Mouse (Mus musculus): ENCODE data around the gene BC024978.

The BC024978 gene

GRCm38 (mm10) chr7:27177942-27178323 lies 17.6 kb upstream of the BC024978 start:
- DNase-seq (ENCODE audit: low read depth): no peak

- peak; percentile 100 for DNase-seq (ENCODE audit: low read depth)
Observed at GRCm38 (mm10) chr7:27178324-27179216, 17.0 kb upstream of the BC024978 start, which contains the start of gene Rab4b. TSS of gene Rab4b (minus strand) at chr7:27178896.

- DNase-seq (ENCODE audit: low read depth): peak; percentile 22
Observed at GRCm38 (mm10) chr7:27179217-27179918, 16.2 kb upstream of the BC024978 start.

GRCm38 (mm10) chr7:27180036-27180435 lies 15.5 kb upstream of the BC024978 start:
- no peak for DNase-seq (ENCODE audit: low read depth)

- DNase-seq (ENCODE audit: low read depth): no peak
Observed at GRCm38 (mm10) chr7:27180837-27181695, 14.5 kb upstream of the BC024978 start, which contains the start of the genes Gm21983 and Mia. TSS of gene Gm21983 (minus strand) at chr7:27181086. TSS of gene Mia (minus strand) at chr7:27181157.

- DNase-seq (ENCODE audit: low read depth): no peak
Observed at GRCm38 (mm10) chr7:27182498-27182897, 13.1 kb upstream of the BC024978 start.

GRCm38 (mm10) chr7:27184964-27185363 lies 10.6 kb upstream of the BC024978 start:
- DNase-seq (ENCODE audit: low read depth): peak; percentile 76

- no peak for DNase-seq (ENCODE audit: low read depth)
Observed at GRCm38 (mm10) chr7:27185986-27186385, 9.6 kb upstream of the BC024978 start.

GRCm38 (mm10) chr7:27189271-27189931 lies 6.2 kb upstream of the BC024978 start:
- peak; percentile 32 for DNase-seq (ENCODE audit: low read depth)

- no peak for DNase-seq (ENCODE audit: low read depth)
Observed at GRCm38 (mm10) chr7:27192434-27192833, 3.1 kb upstream of the BC024978 start.

GRCm38 (mm10) chr7:27193731-27194130 lies 1.9 kb upstream of the BC024978 start:
- DNase-seq (ENCODE audit: low read depth): peak; percentile 29

GRCm38 (mm10) chr7:27197136-27197535 lies 1.6 kb downstream of the BC024978 start:
- no peak for DNase-seq (ENCODE audit: low read depth)

GRCm38 (mm10) chr7:27197634-27198033 lies 2.1 kb downstream of the BC024978 start:
- no peak for DNase-seq (ENCODE audit: low read depth)

- no peak for DNase-seq (ENCODE audit: low read depth)
Observed at GRCm38 (mm10) chr7:27198355-27198754, 2.8 kb downstream of the BC024978 start.

GRCm38 (mm10) chr7:27198779-27199178 lies 3.2 kb downstream of the BC024978 start:
- DNase-seq (ENCODE audit: low read depth): no peak

- no peak for DNase-seq (ENCODE audit: low read depth)
Observed at GRCm38 (mm10) chr7:27203730-27204449, 8.3 kb downstream of the BC024978 start.

- DNase-seq (ENCODE audit: low read depth): no peak
Observed at GRCm38 (mm10) chr7:27212626-27213025, 17.0 kb downstream of the BC024978 start.

GRCm38 (mm10) chr7:27218586-27218985 lies 23.0 kb downstream of the BC024978 start:
- no peak for DNase-seq (ENCODE audit: low read depth)

GRCm38 (mm10) chr7:27219937-27220336 lies 24.4 kb downstream of the BC024978 start:
- DNase-seq (ENCODE audit: low read depth): no peak

GRCm38 (mm10) chr7:27221939-27222338 lies 26.4 kb downstream of the BC024978 start:
- DNase-seq (ENCODE audit: low read depth): no peak

- DNase-seq (ENCODE audit: low read depth): no peak
Observed at GRCm38 (mm10) chr7:27222538-27222937, 27.0 kb downstream of the BC024978 start.
